Mouse (Mus musculus): Measurements from ENCODE around the gene Pmf1. TPM values are rescaled to one million over a fixed set of nuclear protein-coding genes. Genes with fewer than 3 reads are reported as not detected.

Pmf1 gene
- polyA plus RNA-seq, 1 experiment from 2014 or later, result 45.1 TPM

- WGBS, result 96% methylated on average over 13 of the region's 13 CpGs
- no peak for ATAC-seq
These were observed 59.4 kb downstream of the Pmf1 start for GRCm38 (mm10) chr3:88350732-88351131.

More at GRCm38 (mm10) chr3:88350732-88351131, 59.4 kb downstream of the Pmf1 start:
- Histone ChIP-seq H3K27me3 (replicated peaks; ENCODE audit: control insufficient read depth, insufficient read depth, low read length) (no peaks in the 10 kb centered on the region), H3K36me3 (ENCODE audit: control insufficient read depth, insufficient read depth) (peaks cover 72% of the 10 kb centered on the region), H3K9me3 (ENCODE audit: control insufficient read depth, low read length) (no peaks in the 10 kb centered on the region), H3K4me1 (replicated peaks; ENCODE audit: control insufficient read depth, insufficient read depth, low read length) (no peaks in the 10 kb centered on the region), H3K9ac (replicated peaks; ENCODE audit: low read depth, low read length) (no peak overlapping the region), H3K4me3 (replicated peaks; ENCODE audit: low read length) (no peak overlapping the region), H3K27ac (ENCODE audit: low read length) (no peak overlapping the region), H3K4me2 (ENCODE audit: low read length) (no peak overlapping the region)

Small RNAs within 50 kb of the gene (microRNA-seq; reads per million reads assigned to microRNA genes)
- not detected for gene Mir7011

Other genes starting within 250 kb of the Pmf1 start
- not detected in 2 replicates for gene Rhbg, start 155.6 kb downstream of the Pmf1 start, polyA plus RNA-seq (2015; fragmentation: Nextera tagmentation; extraction: Ambion mirVana)
- 0.18 and 0.27 TPM in 2 replicates for gene Gm38392, start 123.1 kb downstream of the Pmf1 start, polyA plus RNA-seq (2015; fragmentation: Nextera tagmentation; extraction: Ambion mirVana)
- 8.5 and 10.4 TPM in 2 replicates for gene Tsacc, start 113.3 kb downstream of the Pmf1 start, polyA plus RNA-seq (2015; fragmentation: Nextera tagmentation; extraction: Ambion mirVana)
- 517 and 522 TPM in 2 replicates for gene Cct3, start 113.2 kb downstream of the Pmf1 start, polyA plus RNA-seq (2015; fragmentation: Nextera tagmentation; extraction: Ambion mirVana)
- gene Glmp, start 85.3 kb downstream of the Pmf1 start, polyA plus RNA-seq (2015; fragmentation: Nextera tagmentation; extraction: Ambion mirVana), result 93.0 and 94.4 TPM in 2 replicates
- gene Tmem79, start 74.2 kb downstream of the Pmf1 start, polyA plus RNA-seq (2015; fragmentation: Nextera tagmentation; extraction: Ambion mirVana), result 1.4 TPM in 2 replicates
- 57.5 and 65.9 TPM in 2 replicates for gene Smg5, start 74.1 kb downstream of the Pmf1 start, polyA plus RNA-seq (2015; fragmentation: Nextera tagmentation; extraction: Ambion mirVana)
- 1.1 and 2.3 TPM in 2 replicates for gene Paqr6, start 45.7 kb downstream of the Pmf1 start, polyA plus RNA-seq (2015; fragmentation: Nextera tagmentation; extraction: Ambion mirVana)
- not detected in 2 replicates for gene Bglap3, start 37.6 kb downstream of the Pmf1 start, polyA plus RNA-seq (2015; fragmentation: Nextera tagmentation; extraction: Ambion mirVana)
- 2.2 TPM in 1 of 2 replicates, not detected in the other for gene Bglap2, start 31.6 kb downstream of the Pmf1 start, polyA plus RNA-seq (2015; fragmentation: Nextera tagmentation; extraction: Ambion mirVana)
- 1.1 TPM in 1 of 2 replicates, not detected in the other for gene Bglap, start 25.9 kb downstream of the Pmf1 start, polyA plus RNA-seq (2015; fragmentation: Nextera tagmentation; extraction: Ambion mirVana)
- gene Slc25a44, start 14.8 kb upstream of the Pmf1 start, polyA plus RNA-seq (2015; fragmentation: Nextera tagmentation; extraction: Ambion mirVana), result 36.2 and 37.1 TPM in 2 replicates
- gene Sema4a, start 50.9 kb upstream of the Pmf1 start, polyA plus RNA-seq (2015; fragmentation: Nextera tagmentation; extraction: Ambion mirVana), result 16.5 and 25.8 TPM in 2 replicates
- 26.9 and 30.9 TPM in 2 replicates for gene Lmna, start 99.6 kb upstream of the Pmf1 start, polyA plus RNA-seq (2015; fragmentation: Nextera tagmentation; extraction: Ambion mirVana)
- gene Mex3a, start 122.1 kb upstream of the Pmf1 start, polyA plus RNA-seq (2015; fragmentation: Nextera tagmentation; extraction: Ambion mirVana), result 46.1 and 47.8 TPM in 2 replicates
- not detected in 2 replicates for gene Rab25, start 138.0 kb upstream of the Pmf1 start, polyA plus RNA-seq (2015; fragmentation: Nextera tagmentation; extraction: Ambion mirVana)
- gene Lamtor2, start 142.7 kb upstream of the Pmf1 start, polyA plus RNA-seq (2015; fragmentation: Nextera tagmentation; extraction: Ambion mirVana), result 149 and 193 TPM in 2 replicates
- gene Ubqln4, start 143.4 kb upstream of the Pmf1 start, polyA plus RNA-seq (2015; fragmentation: Nextera tagmentation; extraction: Ambion mirVana), result 43.5 and 46.0 TPM in 2 replicates
- gene Ssr2, start 165.5 kb upstream of the Pmf1 start, polyA plus RNA-seq (2015; fragmentation: Nextera tagmentation; extraction: Ambion mirVana), result 132 and 140 TPM in 2 replicates
- 166 and 210 TPM in 2 replicates for gene Arhgef2, start 195.6 kb upstream of the Pmf1 start, polyA plus RNA-seq (2015; fragmentation: Nextera tagmentation; extraction: Ambion mirVana)
- gene Rxfp4, start 242.8 kb upstream of the Pmf1 start, polyA plus RNA-seq (2015; fragmentation: Nextera tagmentation; extraction: Ambion mirVana), result not detected in 2 replicates

All from forebrain, embryonic 16.5 days (tissue).